Mouse (Mus musculus): ENCODE data around the gene Hnf4a. TPM values are rescaled to one million over a fixed set of nuclear protein-coding genes. Genes with fewer than 3 reads are reported as not detected.

Hnf4a gene
- total and polyA plus RNA-seq, 3 experiments: not detected

DNA sequence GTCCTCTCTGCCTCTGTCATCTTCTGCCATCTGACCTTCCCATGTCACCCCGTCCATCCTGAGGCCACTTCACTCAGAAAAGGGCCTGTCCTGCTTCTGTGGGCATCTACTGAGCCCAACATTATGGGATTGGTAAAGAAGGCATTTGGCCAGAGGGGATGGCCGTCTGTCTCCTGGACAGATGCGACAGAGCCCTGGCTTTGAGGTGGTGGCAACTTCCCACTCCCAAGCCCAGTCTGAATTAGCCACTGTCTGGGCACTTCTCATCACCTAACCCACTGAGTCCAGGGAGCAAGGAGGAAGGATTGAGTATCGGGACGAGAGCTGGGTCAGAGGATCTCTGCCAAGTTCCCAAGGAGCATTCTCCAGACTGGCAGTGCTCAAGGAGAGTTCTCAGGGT lies 14.6 kb upstream of the Hnf4a start, which contains the start of gene R3hdml:
R3hdml (plus strand) TSS at position 301 of the 400 bp plus-strand sequence.
- intact Hi-C loops (cut with DNase I): no loop called here
- Histone ChIP-seq H3K27ac (no peak within 1 kb of the TSS), H3K27me3 (ENCODE audit: control insufficient read depth, insufficient read depth, low read length) (no peaks in the 10 kb centered on the region)

DNA sequence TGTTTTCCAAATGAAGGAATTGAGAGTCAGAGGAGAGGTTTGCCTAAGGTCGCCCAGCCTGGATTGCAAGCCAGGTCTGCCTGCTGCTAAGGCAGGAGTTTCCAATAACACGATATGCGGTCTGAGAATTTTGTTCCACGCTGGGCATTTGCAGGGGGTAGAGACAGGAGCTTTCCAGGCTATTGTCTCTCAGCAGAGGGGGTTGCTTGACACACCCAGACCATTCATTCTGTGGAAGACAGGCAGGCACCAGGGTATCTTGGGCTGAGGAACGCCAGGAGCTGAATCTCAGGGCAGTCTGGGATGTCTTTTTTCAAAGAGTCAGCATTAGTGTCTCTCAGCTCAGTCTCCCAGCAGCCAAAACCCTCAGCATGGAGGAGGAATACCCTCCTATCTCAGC lies 13.6 kb upstream of the Hnf4a start:
- no peak overlapping the region for H3K9ac ChIP-seq (ENCODE audit: low read depth, low read length)
- no peak for TF ChIP-seq CTCF (IDR thresholded peaks at IDR 0.05)
- no peak for TF ChIP-seq EP300 (IDR thresholded peaks at IDR 0.05; ENCODE audit: insufficient read depth, low read depth, low read length)
- no peak for TF ChIP-seq POLR2A (IDR thresholded peaks at IDR 0.05; ENCODE audit: insufficient read depth, low read depth, low read length)
- H3K27me3 ChIP-seq (ENCODE audit: control insufficient read depth, insufficient read depth, low read length): no peaks in the 10 kb centered on the region
- H3K4me1 ChIP-seq (ENCODE audit: control insufficient read depth, insufficient read depth, low read length): no peaks in the 10 kb centered on the region
- no peaks in the 10 kb centered on the region for H3K79me2 ChIP-seq (replicated peaks; ENCODE audit: control insufficient read depth, insufficient read depth, low read length)
- DNase-seq: no peak
- no peak overlapping the region for H3K4me3 ChIP-seq
- H3K36me3 ChIP-seq (ENCODE audit: control insufficient read depth, insufficient read depth, low read length): no peaks in the 10 kb centered on the region
- intact Hi-C loops (cut with DNase I): no loop called here
- WGBS: 41% methylated on average over 5 of the region's 5 CpGs
- H3K27ac ChIP-seq: no peak overlapping the region

More for the DNA sequence above, 14.6 kb upstream of the Hnf4a start, which contains the start of gene R3hdml:
- H3K4me1 ChIP-seq (ENCODE audit: control insufficient read depth, insufficient read depth, low read length): no peaks in the 10 kb centered on the region
- no peak within 1 kb of the TSS for H3K9ac ChIP-seq (ENCODE audit: low read depth, low read length)
- TF ChIP-seq CTCF (IDR thresholded peaks at IDR 0.05): no peak
- TF ChIP-seq POLR2A (IDR thresholded peaks at IDR 0.05; ENCODE audit: insufficient read depth, low read depth, low read length): no peak
- TF ChIP-seq EP300 (IDR thresholded peaks at IDR 0.05; ENCODE audit: insufficient read depth, low read depth, low read length): no peak
- H3K4me3 ChIP-seq: no peak within 1 kb of the TSS
- no peaks in the 10 kb centered on the region for H3K79me2 ChIP-seq (replicated peaks; ENCODE audit: control insufficient read depth, insufficient read depth, low read length)
- no peak for DNase-seq
- H3K36me3 ChIP-seq (ENCODE audit: control insufficient read depth, insufficient read depth, low read length): no peaks in the 10 kb centered on the region
- WGBS: 72% methylated on average over 5 of the region's 5 CpGs

DNA sequence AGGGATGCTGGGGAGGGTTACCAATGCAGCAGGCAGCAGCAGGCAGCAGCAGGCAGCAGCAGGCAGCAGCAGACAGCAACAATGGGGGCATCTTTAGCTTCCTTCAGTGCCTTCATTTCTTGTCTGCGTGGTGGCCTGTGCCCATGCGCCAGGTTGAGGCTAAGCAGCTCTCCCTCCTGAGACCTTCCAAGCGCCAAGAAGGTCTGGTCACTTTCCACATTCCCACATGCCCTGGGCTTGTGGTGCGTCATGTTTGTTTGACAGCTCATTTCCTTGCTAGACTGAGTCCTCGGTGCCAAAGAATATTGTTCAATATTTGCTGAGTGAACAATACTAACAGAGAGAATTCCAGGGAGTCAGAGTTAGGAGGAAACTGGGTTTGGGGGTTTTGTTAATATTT lies 12.6 kb upstream of the Hnf4a start:
- no peaks in the 10 kb centered on the region for H3K4me1 ChIP-seq (ENCODE audit: control insufficient read depth, insufficient read depth, low read length)
- H3K9ac ChIP-seq (ENCODE audit: low read depth, low read length): no peak overlapping the region
- H3K36me3 ChIP-seq (ENCODE audit: control insufficient read depth, insufficient read depth, low read length): no peaks in the 10 kb centered on the region
- DNase-seq: no peak
- no peaks in the 10 kb centered on the region for H3K27me3 ChIP-seq (ENCODE audit: control insufficient read depth, insufficient read depth, low read length)
- intact Hi-C loops (cut with DNase I): no loop called here
- no peak for TF ChIP-seq CTCF (IDR thresholded peaks at IDR 0.05)
- no peak for TF ChIP-seq EP300 (IDR thresholded peaks at IDR 0.05; ENCODE audit: insufficient read depth, low read depth, low read length)
- no peak for TF ChIP-seq POLR2A (IDR thresholded peaks at IDR 0.05; ENCODE audit: insufficient read depth, low read depth, low read length)
- no peak overlapping the region for H3K4me3 ChIP-seq
- WGBS: 20% methylated on average over 5 of the region's 5 CpGs
- H3K27ac ChIP-seq: no peak overlapping the region
- H3K79me2 ChIP-seq (replicated peaks; ENCODE audit: control insufficient read depth, insufficient read depth, low read length): no peaks in the 10 kb centered on the region

DNA sequence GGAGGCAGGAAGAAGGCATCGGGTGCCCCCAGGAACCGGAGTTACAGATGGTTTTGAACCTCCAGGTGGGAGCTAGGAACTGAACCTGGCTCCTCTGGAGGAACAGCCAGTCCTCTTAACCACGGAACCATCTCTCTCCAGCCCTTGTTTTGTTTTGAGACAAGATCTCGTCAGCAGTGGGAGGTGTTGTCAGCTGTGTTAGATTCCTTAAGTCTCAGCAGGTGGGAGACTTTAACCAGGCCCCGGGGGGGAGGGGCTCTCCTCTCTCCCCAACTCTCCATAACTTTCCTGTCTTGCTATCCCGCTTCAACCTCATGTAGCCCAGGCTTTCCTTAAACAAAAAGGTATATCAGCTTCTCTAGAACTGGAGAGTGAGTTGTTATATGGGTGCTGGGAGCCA lies 12.2 kb upstream of the Hnf4a start:
- Histone ChIP-seq H3K79me2 (replicated peaks; ENCODE audit: control insufficient read depth, insufficient read depth, low read length) (no peaks in the 10 kb centered on the region), H3K9ac (ENCODE audit: low read depth, low read length) (no peak overlapping the region), H3K4me3 (no peak overlapping the region), H3K27me3 (ENCODE audit: control insufficient read depth, insufficient read depth, low read length) (no peaks in the 10 kb centered on the region), H3K27ac (no peak overlapping the region), H3K4me1 (ENCODE audit: control insufficient read depth, insufficient read depth, low read length) (no peaks in the 10 kb centered on the region), H3K36me3 (ENCODE audit: control insufficient read depth, insufficient read depth, low read length) (no peaks in the 10 kb centered on the region)
- no peak for DNase-seq
- intact Hi-C loops (cut with DNase I): no loop called here
- TF ChIP-seq CTCF (IDR thresholded peaks at IDR 0.05) (no peak), EP300 (IDR thresholded peaks at IDR 0.05; ENCODE audit: insufficient read depth, low read depth, low read length) (no peak), POLR2A (IDR thresholded peaks at IDR 0.05; ENCODE audit: insufficient read depth, low read depth, low read length) (no peak)
- WGBS: 29% methylated on average over 6 of the region's 6 CpGs

DNA sequence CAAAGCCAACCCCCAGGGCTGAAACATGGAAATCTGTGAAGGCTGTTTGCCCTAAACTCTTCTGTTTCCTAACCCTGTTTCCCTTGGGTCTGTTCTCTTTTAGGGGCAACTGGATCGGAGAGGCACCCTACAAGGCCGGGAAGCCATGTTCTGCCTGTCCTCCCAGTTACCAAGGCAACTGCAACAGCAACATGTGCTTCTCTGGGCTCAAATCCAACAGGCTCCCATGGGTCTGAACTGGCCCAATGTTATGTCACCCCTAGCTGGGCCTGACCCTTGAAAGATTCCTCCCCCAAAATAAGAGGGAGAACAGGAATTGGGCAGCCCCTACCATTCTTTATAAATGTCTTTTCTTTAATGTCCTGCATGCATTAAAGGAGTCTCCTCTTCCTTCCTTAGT lies 4.4 kb upstream of the Hnf4a start:
- Histone ChIP-seq H3K4me3 (no peak overlapping the region), H3K36me3 (ENCODE audit: control insufficient read depth, insufficient read depth, low read length) (no peaks in the 10 kb centered on the region), H3K4me1 (ENCODE audit: control insufficient read depth, insufficient read depth, low read length) (no peaks in the 10 kb centered on the region), H3K9ac (ENCODE audit: low read depth, low read length) (no peak overlapping the region), H3K27ac (no peak overlapping the region), H3K79me2 (replicated peaks; ENCODE audit: control insufficient read depth, insufficient read depth, low read length) (no peaks in the 10 kb centered on the region), H3K27me3 (ENCODE audit: control insufficient read depth, insufficient read depth, low read length) (no peaks in the 10 kb centered on the region)
- WGBS: 52% methylated on average over 2 of the region's 2 CpGs
- DNase-seq: peak; percentile 20 to 33
- intact Hi-C loops (cut with DNase I): no loop called here
- TF ChIP-seq CTCF (IDR thresholded peaks at IDR 0.05): no peak
- no peak for TF ChIP-seq EP300 (IDR thresholded peaks at IDR 0.05; ENCODE audit: insufficient read depth, low read depth, low read length)
- TF ChIP-seq POLR2A (IDR thresholded peaks at IDR 0.05; ENCODE audit: insufficient read depth, low read depth, low read length): no peak

DNA sequence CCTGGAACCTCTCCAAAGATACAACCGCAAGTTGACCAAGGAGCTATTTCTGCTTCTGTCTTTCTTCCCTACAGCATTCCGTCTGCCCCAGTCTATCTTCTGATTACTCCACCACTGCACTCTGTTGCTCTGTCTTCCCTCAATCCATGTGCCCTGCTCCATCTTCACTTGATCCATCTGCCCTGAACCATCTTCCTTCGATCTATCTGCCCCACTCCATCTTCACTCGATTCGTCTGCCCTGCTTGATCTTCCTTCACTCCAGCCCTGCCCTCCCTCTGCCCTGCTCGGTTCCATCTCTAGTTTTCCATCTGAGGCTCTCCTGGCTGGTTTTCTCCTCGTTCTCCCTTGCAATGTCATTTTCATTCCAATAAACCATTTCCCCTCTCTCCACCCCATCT lies 3.4 kb upstream of the Hnf4a start:
- Histone ChIP-seq H3K79me2 (replicated peaks; ENCODE audit: control insufficient read depth, insufficient read depth, low read length) (no peaks in the 10 kb centered on the region), H3K9ac (ENCODE audit: low read depth, low read length) (no peak overlapping the region), H3K36me3 (ENCODE audit: control insufficient read depth, insufficient read depth, low read length) (no peaks in the 10 kb centered on the region), H3K27me3 (ENCODE audit: control insufficient read depth, insufficient read depth, low read length) (no peaks in the 10 kb centered on the region), H3K27ac (no peak overlapping the region), H3K4me3 (no peak overlapping the region), H3K4me1 (ENCODE audit: control insufficient read depth, insufficient read depth, low read length) (no peaks in the 10 kb centered on the region)
- intact Hi-C loops (cut with DNase I): no loop called here
- WGBS: 68% methylated on average over 7 of the region's 7 CpGs
- TF ChIP-seq CTCF (IDR thresholded peaks at IDR 0.05): no peak
- no peak for TF ChIP-seq EP300 (IDR thresholded peaks at IDR 0.05; ENCODE audit: insufficient read depth, low read depth, low read length)
- TF ChIP-seq POLR2A (IDR thresholded peaks at IDR 0.05; ENCODE audit: insufficient read depth, low read depth, low read length): no peak
- DNase-seq: no peak
